Mouse (Mus musculus) neural tube, embryonic 10.5 days (tissue): ENCODE data around the gene Vipr1.

Source experiments
- DNase-seq: peaks from one replicate; pipeline ENCODE4 v3.0.0-alpha.2; 2017; ENCODE audit warnings: low spot score; ENCODE audit errors: extremely low spot score

Gene Vipr1

GRCm38 (mm10) chr9:121718070-121718705 is 75.7 kb downstream of the Vipr1 start:
- no peak for DNase-seq

DNA sequence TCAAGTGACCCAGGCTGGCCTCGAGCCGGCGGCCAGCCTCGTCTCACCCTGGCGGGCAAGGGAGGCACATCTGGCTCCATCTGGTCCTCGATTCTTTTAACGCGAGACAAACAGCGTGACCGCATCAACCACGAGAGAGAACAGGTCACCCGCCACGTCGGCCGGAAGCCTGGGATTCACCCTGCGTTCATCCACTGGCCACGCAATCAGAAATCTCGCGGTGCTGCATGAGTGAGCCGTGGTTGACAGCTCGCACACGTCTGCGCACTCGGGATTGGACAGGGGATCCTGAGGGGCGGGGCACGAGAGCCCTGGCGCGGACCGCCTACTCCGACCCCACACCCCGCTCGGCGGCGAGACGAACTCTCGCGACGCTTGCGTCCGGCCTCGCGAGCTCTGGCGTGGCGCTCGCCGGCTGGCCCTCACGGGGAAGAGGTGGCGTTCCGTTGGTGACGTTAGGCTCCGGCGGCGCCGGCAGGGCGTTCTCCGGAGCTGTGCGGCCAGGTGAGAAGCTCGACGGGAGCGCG is 76.3 kb downstream of the Vipr1 start, which contains the start of gene Nktr:
Gene Nktr (plus strand): TSS at position 378 of the 527 bp plus-strand sequence.
- peak; percentile 94 for DNase-seq

GRCm38 (mm10) chr9:121719347-121720331 is 77.1 kb downstream of the Vipr1 start:
- peak; percentile 85 for DNase-seq
